Mouse (Mus musculus) liver, embryonic 15.5 days (tissue): Measurements from ENCODE around the gene B020011L13Rik. TPM values are rescaled to one million over a fixed set of nuclear protein-coding genes. Genes with fewer than 3 reads are reported as not detected.
"Not testable (repeated sequence)": the region's sequence is repeated elsewhere in the genome, so short reads cannot be mapped to it uniquely, and the experiment has no call there.

Experiments
- ATAC-seq: fragments of 200-750 bp; cut with Nextera tagmentation; 2 replicates; pipeline ENCODE4 v1.8.0; 2017; ENCODE audit warnings: moderate number of reproducible peaks, mild to moderate bottlenecking, moderate library complexity; ENCODE audit not compliant: insufficient read depth
- H3K27ac ChIP-seq: fragments of 300-500 bp; sonication (generic); replicated peaks from 2 replicates; pipeline ENCODE4 v1.5.1; 2015; ENCODE audit warnings: mild to moderate bottlenecking, inconsistent platforms
- H3K27me3 ChIP-seq: fragments of 300-500 bp; sonication (generic); 2 replicates; pipeline ENCODE4 v1.6.1; 2015; ENCODE audit warnings: mild to moderate bottlenecking, inconsistent platforms
- H3K36me3 ChIP-seq: fragments of 300-500 bp; sonication (generic); replicated peaks from 2 replicates; pipeline ENCODE4 v1.6.1; 2015; ENCODE audit warnings: moderate library complexity, mild to moderate bottlenecking, inconsistent platforms
- H3K4me1 ChIP-seq: fragments of 300-500 bp; sonication (generic); replicated peaks from 2 replicates; pipeline ENCODE4 v1.6.1; 2015; ENCODE audit warnings: inconsistent platforms
- H3K4me2 ChIP-seq: fragments of 300-500 bp; sonication (generic); 2 replicates; pipeline ENCODE4 v1.6.1; 2015; ENCODE audit warnings: moderate library complexity, mild to moderate bottlenecking, inconsistent platforms
- H3K4me3 ChIP-seq: fragments of 300-500 bp; sonication (generic); replicated peaks from 2 replicates; pipeline ENCODE4 v1.5.1; 2015; ENCODE audit warnings: mild to moderate bottlenecking, inconsistent platforms
- H3K9ac ChIP-seq: fragments of 300-500 bp; sonication (generic); 2 replicates; pipeline ENCODE4 v1.6.1; 2015; ENCODE audit warnings: moderate library complexity, mild to moderate bottlenecking, inconsistent platforms
- H3K9me3 ChIP-seq: fragments of 300-500 bp; sonication (generic); replicated peaks from 2 replicates; pipeline ENCODE4 v1.6.1; 2016; ENCODE audit warnings: inconsistent platforms
- WGBS: fragments of 180-500 bp; shearing (Covaris S2); methylation state at CpG from one replicate; pipeline ENCODE4 v1.1.7; 2015; ENCODE audit warnings: mixed read lengths; ENCODE audit not compliant: insufficient replicate concordance; 5-methylcytosine and 5-hydroxymethylcytosine counted together
- polyA plus RNA-seq: library from polyadenylated mRNA; unstranded; fragments of >200 nt; fragmentation: Nextera tagmentation; extraction: Ambion mirVana; gene quantifications from 2 replicates; pipeline ENCODE4 v1.2.1, GENCODE M21; 2015

The B020011L13Rik gene
- polyA plus RNA-seq, result not detected in 2 replicates

DNA sequence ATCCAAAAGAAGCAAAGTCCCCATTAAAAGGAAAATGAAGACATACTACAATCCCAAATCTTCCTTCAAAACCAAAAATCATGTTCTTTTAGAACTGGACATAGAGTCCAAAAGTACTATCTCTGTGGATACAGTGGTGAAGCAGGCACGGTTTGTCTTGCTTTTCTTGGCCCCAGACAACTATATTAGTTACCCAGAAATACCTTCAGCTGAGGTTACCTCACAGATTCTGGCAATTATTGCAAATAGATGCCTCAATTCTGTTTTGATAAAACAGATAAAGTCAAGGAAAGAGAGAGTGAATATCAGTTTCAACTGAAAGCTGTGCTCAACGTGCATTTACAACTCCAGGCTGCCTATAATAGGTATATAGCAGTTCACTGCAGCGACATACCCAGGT, at the start of gene B020011L13Rik:
Gene B020011L13Rik (plus strand): TSS at position 301 of the 400 bp plus-strand sequence.
- not testable (repeated sequence) for H3K27ac ChIP-seq, H3K27me3 ChIP-seq, ATAC-seq, H3K4me3 ChIP-seq, H3K4me1 ChIP-seq, H3K4me2 ChIP-seq, H3K9me3 ChIP-seq, H3K9ac ChIP-seq, H3K36me3 ChIP-seq
- WGBS, result 38% methylated on average over 3 of the region's 3 CpGs

DNA sequence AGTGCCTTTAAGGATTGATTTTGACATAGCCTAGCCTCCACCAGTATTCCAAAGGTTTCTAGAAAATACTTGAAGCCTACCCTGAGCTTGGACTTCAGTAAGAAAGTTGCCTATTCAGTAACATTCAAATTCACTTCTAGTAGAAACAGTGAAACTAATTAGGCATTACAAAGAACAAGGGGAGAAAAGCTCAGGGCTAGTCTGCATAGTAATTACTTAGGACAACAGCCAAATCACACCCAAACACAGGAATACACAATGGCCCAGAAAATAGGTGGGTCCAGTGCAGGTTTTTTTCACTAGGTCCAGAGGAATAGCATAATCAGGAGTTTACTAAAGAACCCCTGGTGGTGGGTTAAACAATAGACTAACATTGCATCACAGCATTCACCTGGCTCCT, 35.3 kb downstream of the B020011L13Rik start:
- H3K36me3 ChIP-seq, H3K4me3 ChIP-seq, H3K27me3 ChIP-seq, H3K9ac ChIP-seq, H3K9me3 ChIP-seq, H3K4me1 ChIP-seq, H3K4me2 ChIP-seq, H3K27ac ChIP-seq, ATAC-seq: not testable (repeated sequence)

DNA sequence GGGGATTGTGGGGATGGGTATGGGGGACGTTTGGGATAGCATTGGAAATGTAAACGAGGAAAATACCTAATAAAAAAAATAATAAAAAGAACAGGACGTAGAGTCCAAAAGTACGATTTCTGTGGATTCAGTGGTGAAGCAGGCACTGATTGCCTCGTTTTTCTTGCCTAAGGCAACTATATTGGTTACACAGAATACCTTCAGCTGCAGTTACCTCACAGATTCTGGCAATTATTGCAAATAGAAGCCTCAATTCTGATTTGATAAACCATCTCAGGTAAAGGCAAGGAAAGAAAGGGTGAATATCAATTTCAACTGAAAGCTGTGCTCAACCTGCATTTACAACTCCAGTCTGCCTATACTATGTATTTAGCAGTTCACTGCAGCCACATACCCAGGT, 48.8 kb downstream of the B020011L13Rik start, which contains the start of gene Gm28360:
Gene Gm28360 (plus strand): TSS at position 301 of the 400 bp plus-strand sequence.
- not testable (repeated sequence) for H3K4me2 ChIP-seq, H3K4me1 ChIP-seq, H3K36me3 ChIP-seq, H3K9me3 ChIP-seq, H3K9ac ChIP-seq, H3K27ac ChIP-seq, H3K4me3 ChIP-seq, ATAC-seq, H3K27me3 ChIP-seq
- WGBS, result 42% methylated on average over 5 of the region's 5 CpGs

GRCm38 (mm10) chr1:117851718-117852117, 70.8 kb downstream of the B020011L13Rik start:
- not testable (repeated sequence) for H3K4me2 ChIP-seq, H3K27me3 ChIP-seq, H3K9ac ChIP-seq, H3K36me3 ChIP-seq, H3K4me3 ChIP-seq, H3K4me1 ChIP-seq, H3K27ac ChIP-seq, ATAC-seq, H3K9me3 ChIP-seq
- 53% methylated on average over 3 of the region's 3 CpGs for WGBS

Other genes with a start within 250 kb of the B020011L13Rik start
- not detected in 2 replicates for gene Gm28363, start 84.0 kb upstream of the B020011L13Rik start, polyA plus RNA-seq
- gene Gm28360, start 48.9 kb downstream of the B020011L13Rik start, polyA plus RNA-seq, result not detected in 2 replicates
- gene Gm28168, start 146.9 kb downstream of the B020011L13Rik start, polyA plus RNA-seq, result not detected in 2 replicates
- not detected in 2 replicates for gene Gm7145, start 184.8 kb downstream of the B020011L13Rik start, polyA plus RNA-seq